Mouse (Mus musculus): ENCODE data around the gene Etaa1. TPM values are rescaled to one million over a fixed set of nuclear protein-coding genes. Genes with fewer than 3 reads are reported as not detected.
"Not testable (repeated sequence)": the region's sequence is repeated elsewhere in the genome, so short reads cannot be mapped to it uniquely, and the experiment has no call there.

Gene Etaa1
- polyA plus RNA-seq, 1 experiment from 2014 or later: 12.6 TPM

- Histone ChIP-seq H3K4me3 (ENCODE audit: low read length) (no peak overlapping the region), H3K27ac (ENCODE audit: low read length) (no peak overlapping the region), H3K9me3 (ENCODE audit: control insufficient read depth, low read length) (no peaks in the 10 kb centered on the region), H3K9ac (ENCODE audit: low read length) (no peak overlapping the region), H3K4me1 (replicated peaks; ENCODE audit: control insufficient read depth, insufficient read depth, low read length) (no peaks in the 10 kb centered on the region), H3K4me2 (ENCODE audit: low read depth, low read length) (no peak overlapping the region), H3K36me3 (ENCODE audit: control insufficient read depth, insufficient read depth, low read length) (peaks cover 12% of the 10 kb centered on the region), H3K27me3 (ENCODE audit: control insufficient read depth, insufficient read depth, low read depth, low read length) (no peaks in the 10 kb centered on the region)
- no peak for ATAC-seq (ENCODE audit: low read depth)
Observed at GRCm38 (mm10) chr11:17937931-17938330, 15.7 kb downstream of the Etaa1 start.

GRCm38 (mm10) chr11:17917905-17918304, 35.8 kb downstream of the Etaa1 start:
- H3K9ac ChIP-seq (ENCODE audit: low read length): no peak overlapping the region
- no peaks in the 10 kb centered on the region for H3K4me1 ChIP-seq (replicated peaks; ENCODE audit: control insufficient read depth, insufficient read depth, low read length)
- no peaks in the 10 kb centered on the region for H3K36me3 ChIP-seq (ENCODE audit: control insufficient read depth, insufficient read depth, low read length)
- no peaks in the 10 kb centered on the region for H3K27me3 ChIP-seq (ENCODE audit: control insufficient read depth, insufficient read depth, low read depth, low read length)
- no peak overlapping the region for H3K27ac ChIP-seq (ENCODE audit: low read length)
- no peak overlapping the region for H3K4me3 ChIP-seq (ENCODE audit: low read length)
- H3K4me2 ChIP-seq (ENCODE audit: low read depth, low read length): no peak overlapping the region
- ATAC-seq (ENCODE audit: low read depth): peak; percentile 54
- H3K9me3 ChIP-seq (ENCODE audit: control insufficient read depth, low read length): no peaks in the 10 kb centered on the region
- WGBS: 45% methylated on average over 4 of the region's 4 CpGs

GRCm38 (mm10) chr11:17917101-17917500, 36.6 kb downstream of the Etaa1 start:
- no peaks in the 10 kb centered on the region for H3K4me1 ChIP-seq (replicated peaks; ENCODE audit: control insufficient read depth, insufficient read depth, low read length)
- no peak overlapping the region for H3K4me3 ChIP-seq (ENCODE audit: low read length)
- no peak overlapping the region for H3K9ac ChIP-seq (ENCODE audit: low read length)
- no peaks in the 10 kb centered on the region for H3K27me3 ChIP-seq (ENCODE audit: control insufficient read depth, insufficient read depth, low read depth, low read length)
- 81% methylated on average over 5 of the region's 5 CpGs for WGBS
- H3K4me2 ChIP-seq (ENCODE audit: low read depth, low read length): no peak overlapping the region
- no peak overlapping the region for H3K27ac ChIP-seq (ENCODE audit: low read length)
- no peaks in the 10 kb centered on the region for H3K9me3 ChIP-seq (ENCODE audit: control insufficient read depth, low read length)
- no peaks in the 10 kb centered on the region for H3K36me3 ChIP-seq (ENCODE audit: control insufficient read depth, insufficient read depth, low read length)
- ATAC-seq (ENCODE audit: low read depth): no peak

GRCm38 (mm10) chr11:17916486-17916885, 37.2 kb downstream of the Etaa1 start:
- H3K27ac ChIP-seq (ENCODE audit: low read length): no peak overlapping the region
- H3K9me3 ChIP-seq (ENCODE audit: control insufficient read depth, low read length): no peaks in the 10 kb centered on the region
- no peak for ATAC-seq (ENCODE audit: low read depth)
- no peaks in the 10 kb centered on the region for H3K4me1 ChIP-seq (replicated peaks; ENCODE audit: control insufficient read depth, insufficient read depth, low read length)
- 79% methylated on average over 1 of the region's 1 CpGs for WGBS
- no peaks in the 10 kb centered on the region for H3K27me3 ChIP-seq (ENCODE audit: control insufficient read depth, insufficient read depth, low read depth, low read length)
- H3K4me3 ChIP-seq (ENCODE audit: low read length): no peak overlapping the region
- no peak overlapping the region for H3K4me2 ChIP-seq (ENCODE audit: low read depth, low read length)
- H3K36me3 ChIP-seq (ENCODE audit: control insufficient read depth, insufficient read depth, low read length): no peaks in the 10 kb centered on the region
- no peak overlapping the region for H3K9ac ChIP-seq (ENCODE audit: low read length)

GRCm38 (mm10) chr11:17900996-17901395, 52.7 kb downstream of the Etaa1 start:
- H3K9ac ChIP-seq (ENCODE audit: low read length); H3K27me3 ChIP-seq (ENCODE audit: control insufficient read depth, insufficient read depth, low read depth, low read length); H3K4me1 ChIP-seq (replicated peaks; ENCODE audit: control insufficient read depth, insufficient read depth, low read length); H3K4me3 ChIP-seq (ENCODE audit: low read length); H3K4me2 ChIP-seq (ENCODE audit: low read depth, low read length); H3K9me3 ChIP-seq (ENCODE audit: control insufficient read depth, low read length); ATAC-seq (ENCODE audit: low read depth); H3K27ac ChIP-seq (ENCODE audit: low read length); H3K36me3 ChIP-seq (ENCODE audit: control insufficient read depth, insufficient read depth, low read length): not testable (repeated sequence)
- whole genome bisulfite sequencing: 83% methylated on average over 4 of the region's 4 CpGs
